Mouse (Mus musculus) embryonic facial prominence, embryonic 11.5 days (tissue): ENCODE measurements around the gene Kctd14. TPM values are rescaled to one million over a fixed set of nuclear protein-coding genes. Genes with fewer than 3 reads are reported as not detected.
"Not testable (repeated sequence)": the region's sequence is repeated elsewhere in the genome, so short reads cannot be mapped to it uniquely, and the experiment has no call there.

Experiments used
- ATAC-seq: fragments of 200-750 bp; cut with Nextera tagmentation; replicated peaks from 2 replicates; pipeline ENCODE4 v1.8.0; 2017; ENCODE audit warnings: low read depth; ENCODE audit not compliant: insufficient number of reproducible peaks, low FRiP score, low TSS enrichment
- DNase-seq: peaks from one replicate; pipeline ENCODE4 v3.0.0-alpha.2; 2015; ENCODE audit warnings: low spot score
- H3K27ac ChIP-seq: fragments of 300-500 bp; sonication (generic); replicated peaks from 2 replicates; pipeline ENCODE4 v1.5.1; 2014; ENCODE audit warnings: mild to moderate bottlenecking, low read depth, low read length, control low read depth
- H3K27me3 ChIP-seq: fragments of 300-500 bp; sonication (generic); 2 replicates; pipeline ENCODE4 v1.6.1; 2014; ENCODE audit warnings: mild to moderate bottlenecking, low read length, moderate library complexity, mixed read lengths; ENCODE audit not compliant: control insufficient read depth, insufficient read depth
- H3K36me3 ChIP-seq: fragments of 300-500 bp; sonication (generic); replicated peaks from 2 replicates; pipeline ENCODE4 v1.6.1; 2014; ENCODE audit warnings: low read depth, mild to moderate bottlenecking, low read length, moderate library complexity, mixed read lengths; ENCODE audit not compliant: control insufficient read depth, insufficient read depth
- H3K4me1 ChIP-seq: fragments of 300-500 bp; sonication (generic); 2 replicates; pipeline ENCODE4 v1.6.1; 2014; ENCODE audit warnings: low read length, mixed read lengths; ENCODE audit not compliant: control insufficient read depth, insufficient read depth
- H3K4me2 ChIP-seq: fragments of 300-500 bp; sonication (generic); 2 replicates; pipeline ENCODE4 v1.6.1; 2014; ENCODE audit warnings: low read depth, mild to moderate bottlenecking, control low read depth, low read length, moderate library complexity
- H3K4me3 ChIP-seq: fragments of 300-500 bp; sonication (generic); 2 replicates; pipeline ENCODE4 v1.5.1; 2014; ENCODE audit warnings: low read depth, low read length, control low read depth
- H3K9ac ChIP-seq: fragments of 300-500 bp; sonication (generic); replicated peaks from 2 replicates; pipeline ENCODE4 v1.6.1; 2014; ENCODE audit warnings: mild to moderate bottlenecking, control low read depth, low read length
- H3K9me3 ChIP-seq: fragments of 300-500 bp; sonication (generic); replicated peaks from 2 replicates; pipeline ENCODE4 v1.6.1; 2016; ENCODE audit warnings: mild to moderate bottlenecking, low read length, inconsistent platforms, mixed read lengths; ENCODE audit not compliant: control insufficient read depth
- WGBS: fragments of 180-500 bp; shearing (Covaris S2); extraction: QIAGEN DNeasy Blood & Tissue Kit; methylation state at CpG from one replicate; pipeline ENCODE4 v1.1.7; 2014; 5-methylcytosine and 5-hydroxymethylcytosine counted together
- polyA plus RNA-seq: library from polyadenylated mRNA; unstranded; fragments of >200 nt; fragmentation: Nextera tagmentation; extraction: Ambion mirVana; gene quantifications from 2 replicates; pipeline ENCODE4 v1.2.1, GENCODE M21; 2014

Gene Kctd14
- polyA plus RNA-seq: 0.55 and 1.1 TPM in 2 replicates

- H3K27me3 ChIP-seq, H3K36me3 ChIP-seq, H3K4me3 ChIP-seq, H3K4me1 ChIP-seq, DNase-seq, H3K4me2 ChIP-seq, H3K9ac ChIP-seq, H3K9me3 ChIP-seq, H3K27ac ChIP-seq, ATAC-seq: not testable (repeated sequence)
- 87% methylated on average over 2 of the region's 2 CpGs for WGBS
Observed at GRCm38 (mm10) chr7:97451023-97451422, at the start of gene Kctd14. TSS of gene Kctd14 (plus strand) at chr7:97451323.

- Histone ChIP-seq H3K4me1 (no peaks in the 10 kb centered on the region), H3K27me3 (no peaks in the 10 kb centered on the region), H3K4me2 (no peak overlapping the region), H3K9ac (no peak overlapping the region), H3K4me3 (no peak overlapping the region), H3K36me3 (no peaks in the 10 kb centered on the region; the same call in 1 of the 2 replicates), H3K9me3 (no peaks in the 10 kb centered on the region), H3K27ac (no peak overlapping the region)
- ATAC-seq (no peak), DNase-seq (no peak)
- 85% methylated on average over 10 of the region's 10 CpGs for WGBS
Observed at GRCm38 (mm10) chr7:97407145-97407544, 44.0 kb upstream of the Kctd14 start.

GRCm38 (mm10) chr7:97411106-97411505 lies 40.0 kb upstream of the Kctd14 start:
- Histone ChIP-seq H3K4me3 (no peak overlapping the region), H3K27ac (no peak overlapping the region)
- 91% methylated on average over 2 of the region's 2 CpGs for WGBS

GRCm38 (mm10) chr7:97411575-97411974 lies 39.5 kb upstream of the Kctd14 start:
- no peak for ATAC-seq
- Histone ChIP-seq H3K36me3 (no peaks in the 10 kb centered on the region; the same call in 1 of the 2 replicates), H3K9me3 (no peaks in the 10 kb centered on the region), H3K27me3 (no peaks in the 10 kb centered on the region), H3K9ac (no peak overlapping the region), H3K4me1 (no peaks in the 10 kb centered on the region), H3K4me3 (no peak overlapping the region), H3K4me2 (no peak overlapping the region), H3K27ac (no peak overlapping the region)
- DNase-seq: no peak
- WGBS: 81% methylated on average over 3 of the region's 3 CpGs

More at GRCm38 (mm10) chr7:97411106-97411505, 40.0 kb upstream of the Kctd14 start:
- Histone ChIP-seq H3K36me3 (no peaks in the 10 kb centered on the region; the same call in 1 of the 2 replicates), H3K4me1 (no peaks in the 10 kb centered on the region), H3K9me3 (no peaks in the 10 kb centered on the region), H3K27me3 (no peaks in the 10 kb centered on the region), H3K9ac (no peak overlapping the region), H3K4me2 (no peak overlapping the region)
- ATAC-seq (no peak), DNase-seq (no peak)

- H3K9ac ChIP-seq: no peak overlapping the region
- 88% methylated on average over 1 of the region's 1 CpGs for WGBS
Observed at GRCm38 (mm10) chr7:97413981-97414380, 37.1 kb upstream of the Kctd14 start.

GRCm38 (mm10) chr7:97414426-97414825 lies 36.7 kb upstream of the Kctd14 start:
- no peaks in the 10 kb centered on the region; the same call in 1 of the 2 replicates for H3K36me3 ChIP-seq
- no peak overlapping the region for H3K27ac ChIP-seq
- no peak overlapping the region for H3K4me2 ChIP-seq
- H3K27me3 ChIP-seq: no peaks in the 10 kb centered on the region
- no peak overlapping the region for H3K9ac ChIP-seq
- no peaks in the 10 kb centered on the region for H3K4me1 ChIP-seq
- no peak for ATAC-seq
- no peak overlapping the region for H3K4me3 ChIP-seq
- WGBS: 78% methylated on average over 1 of the region's 1 CpGs
- no peak for DNase-seq
- H3K9me3 ChIP-seq: no peaks in the 10 kb centered on the region

More at GRCm38 (mm10) chr7:97413981-97414380, 37.1 kb upstream of the Kctd14 start:
- ATAC-seq: no peak
- DNase-seq: no peak
- Histone ChIP-seq H3K4me1 (no peaks in the 10 kb centered on the region), H3K27ac (no peak overlapping the region), H3K27me3 (no peaks in the 10 kb centered on the region), H3K4me2 (no peak overlapping the region), H3K9me3 (no peaks in the 10 kb centered on the region), H3K4me3 (no peak overlapping the region), H3K36me3 (no peaks in the 10 kb centered on the region; the same call in 1 of the 2 replicates)

GRCm38 (mm10) chr7:97414915-97415687 lies 36.0 kb upstream of the Kctd14 start:
- Histone ChIP-seq H3K27ac (no peak overlapping the region), H3K27me3 (no peaks in the 10 kb centered on the region), H3K9ac (no peak overlapping the region), H3K4me1 (no peaks in the 10 kb centered on the region), H3K4me2 (no peak overlapping the region), H3K9me3 (no peaks in the 10 kb centered on the region), H3K36me3 (no peaks in the 10 kb centered on the region; the same call in 1 of the 2 replicates), H3K4me3 (no peak overlapping the region)
- WGBS: 56% methylated on average over 9 of the region's 9 CpGs
- no peak for ATAC-seq
- DNase-seq: no peak

GRCm38 (mm10) chr7:97416473-97416872 lies 34.6 kb upstream of the Kctd14 start:
- Histone ChIP-seq H3K27ac (no peak overlapping the region), H3K9me3 (no peaks in the 10 kb centered on the region), H3K27me3 (no peaks in the 10 kb centered on the region), H3K9ac (no peak overlapping the region), H3K4me3 (no peak overlapping the region), H3K4me2 (no peak overlapping the region), H3K36me3 (no peaks in the 10 kb centered on the region), H3K4me1 (no peaks in the 10 kb centered on the region)
- 87% methylated on average over 4 of the region's 4 CpGs for WGBS
- no peak for DNase-seq
- ATAC-seq: no peak
